Mouse (Mus musculus) kidney, postnatal 4 days (tissue): Measurements from ENCODE around the gene Ercc2.

Experiments used
- DNase-seq, 2 experiments: peaks; one replicate each; pipeline ENCODE4 v3.0.0; 2021; ENCODE audit warnings: mixed read lengths in 2 of 2

The Ercc2 gene

DNA sequence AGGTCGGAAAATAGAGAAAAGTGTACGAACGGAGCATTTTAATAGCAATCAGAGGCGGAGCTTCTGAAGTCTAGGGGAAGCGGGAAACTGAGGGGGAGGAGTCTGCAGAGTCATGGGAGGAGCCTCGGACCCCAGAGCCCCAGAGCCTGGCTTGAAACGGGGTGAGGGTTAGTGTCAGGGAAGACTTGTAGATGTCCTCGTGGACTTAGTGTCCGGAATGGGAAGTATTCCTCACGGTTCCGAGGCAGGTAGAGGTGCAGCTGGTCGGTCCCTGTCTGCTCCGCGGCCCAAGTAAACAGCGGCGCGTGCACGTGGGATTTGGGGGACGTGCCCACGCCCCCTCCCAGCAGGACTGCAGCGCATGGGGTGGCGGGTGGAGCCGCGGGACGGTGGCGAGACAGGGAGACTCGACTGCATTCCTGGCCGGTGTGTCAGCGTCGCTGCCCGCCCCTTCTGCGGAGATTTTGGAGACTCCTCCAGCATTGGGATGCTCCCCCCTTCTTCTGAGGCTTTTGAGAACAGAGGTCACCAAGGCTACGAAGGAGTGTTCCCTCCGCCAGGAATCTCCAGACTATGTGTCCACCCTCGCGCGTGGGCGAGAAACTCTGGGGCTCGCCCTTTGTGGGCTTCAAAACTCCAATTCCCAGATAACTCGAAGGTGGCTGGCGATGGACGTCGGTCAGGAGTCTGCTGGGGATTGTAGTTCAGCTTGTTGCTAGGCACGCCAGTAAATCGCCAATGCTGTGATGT, 21.7 kb upstream of the Ercc2 start:
- DNase-seq, result peak; percentile 77 to 83

DNA sequence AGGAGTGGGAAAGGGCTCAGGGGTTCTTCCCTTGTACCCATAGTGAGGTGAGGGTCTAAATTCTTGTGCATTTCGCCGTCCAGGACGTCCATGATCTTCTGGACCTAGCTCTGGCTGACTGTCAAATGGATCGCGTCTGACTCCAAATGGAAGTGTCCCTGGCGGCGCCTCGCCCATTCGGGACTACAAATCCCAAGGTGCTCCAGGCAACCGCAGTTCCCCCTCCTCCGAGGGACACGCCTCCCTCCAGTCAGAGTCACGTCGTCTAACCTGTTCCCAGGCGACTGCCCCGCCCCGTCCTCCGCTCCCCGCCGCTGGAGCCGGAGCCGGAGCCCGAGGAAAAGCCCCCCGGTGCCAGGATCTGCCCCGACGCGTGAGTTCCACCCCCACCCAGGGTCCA, 20.9 kb upstream of the Ercc2 start:
- DNase-seq, result peak; percentile 91 to 95

DNA sequence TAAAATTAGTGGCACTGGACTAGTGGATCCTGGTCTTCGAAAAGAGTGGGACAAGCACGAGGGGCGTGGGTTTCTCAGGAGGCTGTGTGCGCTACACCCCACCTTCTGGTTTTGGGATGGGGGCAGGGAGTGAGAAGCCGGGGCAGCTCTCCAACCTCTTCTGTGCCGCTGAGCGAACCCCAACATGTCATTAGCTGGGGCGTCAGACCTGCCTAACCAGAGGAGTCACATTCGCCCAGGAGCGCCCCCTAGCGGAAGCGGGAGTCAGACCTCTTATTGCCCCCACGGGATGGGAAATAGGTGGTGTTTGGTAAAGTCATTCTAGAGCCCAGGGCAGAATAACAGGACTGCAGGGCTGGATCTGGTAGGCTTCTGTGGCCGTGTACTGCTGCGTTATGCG, 20.1 kb upstream of the Ercc2 start:
- DNase-seq, result peak; percentile 82 to 84

DNA sequence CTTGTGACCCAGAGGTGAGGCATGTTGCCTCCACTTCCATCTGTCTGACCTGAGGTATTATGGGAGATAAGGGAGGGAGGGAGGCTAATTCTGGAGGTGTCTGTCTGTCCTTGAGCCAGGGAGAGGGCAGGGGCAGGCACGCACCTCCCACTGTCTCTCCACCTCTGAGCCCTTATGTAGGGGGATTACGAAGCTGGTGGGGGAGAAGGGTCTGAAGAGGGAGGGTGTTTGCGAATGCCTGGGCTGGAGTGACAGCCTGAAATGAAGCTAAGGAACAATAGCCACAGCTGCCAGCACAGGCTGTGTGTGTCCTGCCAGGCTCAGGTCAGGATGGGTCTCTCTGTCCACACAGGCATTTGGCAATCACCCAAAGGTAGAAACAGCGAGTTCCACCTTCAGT, 19.5 kb upstream of the Ercc2 start:
- no peak for DNase-seq

DNA sequence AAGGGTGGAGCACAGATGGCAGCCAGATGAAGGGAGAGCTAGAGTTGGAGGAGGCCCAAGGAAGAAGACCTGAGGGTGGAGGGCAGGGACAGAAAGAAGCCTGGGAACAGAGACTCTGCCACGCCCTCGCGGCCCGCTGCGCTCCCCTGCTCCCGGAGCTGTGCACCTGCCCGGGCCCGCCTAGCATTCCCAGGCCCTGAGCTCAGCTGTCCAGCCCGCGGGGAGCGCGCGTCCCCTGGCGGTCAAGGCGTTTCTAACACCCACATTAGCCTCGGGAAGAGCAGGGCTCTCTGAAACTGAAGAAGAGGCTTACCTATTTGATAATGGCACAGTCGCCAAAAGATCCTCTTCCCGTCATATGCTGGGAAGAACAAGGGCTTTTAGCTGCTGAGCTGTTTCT, 17.9 kb upstream of the Ercc2 start:
- DNase-seq, result peak; percentile 86 to 90

DNA sequence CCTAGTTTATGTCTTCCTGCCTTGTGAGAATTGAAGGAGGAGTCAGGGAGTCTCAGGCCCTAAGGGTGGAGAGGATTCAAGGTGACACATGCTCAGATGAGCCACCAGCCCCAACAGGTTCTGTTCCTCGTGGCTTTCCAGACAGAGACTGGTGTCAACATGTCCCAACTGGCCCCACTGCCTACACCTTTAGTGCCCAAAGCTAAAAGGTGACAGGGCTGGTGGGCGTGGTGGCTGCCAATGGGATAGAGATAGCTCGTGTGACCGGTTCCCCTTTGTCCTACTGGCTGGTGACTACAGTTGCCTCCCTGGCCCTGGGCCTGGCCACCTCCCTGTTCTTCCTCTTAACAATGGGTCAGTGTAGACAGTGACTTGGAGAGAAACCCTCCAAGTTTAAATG, 16.4 kb upstream of the Ercc2 start:
- no peak for DNase-seq

DNA sequence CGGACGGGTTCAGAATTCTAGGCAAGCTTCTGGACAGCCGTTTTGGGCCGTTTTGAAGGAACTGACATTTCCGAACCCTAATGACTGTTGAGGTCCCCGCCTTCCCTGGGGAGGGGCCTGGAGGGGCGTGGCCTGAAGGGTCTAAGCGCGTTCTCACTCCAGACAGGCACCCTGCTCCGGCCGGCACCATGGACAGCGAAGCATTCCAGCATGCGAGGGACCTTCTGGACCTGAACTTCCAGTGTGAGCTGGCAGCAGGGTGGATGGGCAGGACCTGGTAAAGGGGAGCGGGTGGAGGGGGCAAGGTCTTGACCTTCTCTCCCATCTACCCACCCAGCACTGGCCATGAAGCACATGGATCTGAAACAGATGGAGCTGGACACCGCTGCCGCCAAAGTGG, 13.4 kb upstream of the Ercc2 start:
- peak; percentile 85 to 90 for DNase-seq

DNA sequence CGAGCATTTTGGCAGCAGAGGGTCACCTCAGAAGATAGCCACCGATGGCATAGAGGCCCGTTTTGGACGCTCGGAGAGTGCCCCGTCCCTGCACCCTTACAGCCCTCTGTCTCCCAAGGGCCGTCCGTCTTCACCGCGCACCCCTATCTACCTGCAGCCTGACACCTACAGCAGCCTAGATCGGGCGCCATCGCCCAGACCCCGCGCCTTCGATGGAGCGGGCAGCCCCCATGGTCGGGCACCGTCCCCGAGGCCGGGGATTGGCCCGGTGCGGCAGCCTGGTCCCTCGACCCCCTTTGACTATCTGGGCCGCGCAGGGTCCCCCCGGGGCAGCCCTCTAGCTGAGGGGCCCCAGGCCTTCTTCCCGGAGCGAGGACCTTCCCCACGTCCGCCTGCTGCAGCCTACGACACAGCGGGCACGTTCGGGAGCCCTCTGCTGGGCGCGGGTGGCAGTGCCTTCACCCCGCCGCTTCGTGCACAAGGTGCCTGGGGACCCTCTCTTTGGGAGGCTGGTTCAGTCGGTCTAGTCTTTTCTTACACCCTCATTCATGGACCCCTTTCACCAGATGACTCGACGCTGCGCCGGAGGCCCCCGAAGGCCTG, 11.9 kb upstream of the Ercc2 start:
- DNase-seq, result peak; percentile 80 to 83

DNA sequence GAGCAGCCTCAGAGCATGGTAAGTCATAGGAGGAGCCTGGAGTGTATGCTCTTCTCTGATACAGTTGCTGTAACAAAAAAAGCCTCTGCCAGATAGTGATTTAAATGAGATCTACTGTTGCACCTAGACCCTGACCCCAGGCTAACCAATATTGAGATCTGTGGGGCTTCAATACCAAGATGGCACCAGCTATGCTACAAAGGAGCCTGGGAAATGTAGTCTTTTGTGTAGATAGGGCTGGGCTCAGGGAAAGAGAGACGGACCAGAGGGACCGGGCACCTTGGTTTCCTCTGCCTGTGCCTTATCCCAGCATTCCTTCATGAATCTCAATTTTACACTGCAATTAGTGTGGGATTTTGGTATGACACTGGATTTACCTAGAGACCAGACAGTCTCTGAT, 8.4 kb upstream of the Ercc2 start:
- no peak for DNase-seq

DNA sequence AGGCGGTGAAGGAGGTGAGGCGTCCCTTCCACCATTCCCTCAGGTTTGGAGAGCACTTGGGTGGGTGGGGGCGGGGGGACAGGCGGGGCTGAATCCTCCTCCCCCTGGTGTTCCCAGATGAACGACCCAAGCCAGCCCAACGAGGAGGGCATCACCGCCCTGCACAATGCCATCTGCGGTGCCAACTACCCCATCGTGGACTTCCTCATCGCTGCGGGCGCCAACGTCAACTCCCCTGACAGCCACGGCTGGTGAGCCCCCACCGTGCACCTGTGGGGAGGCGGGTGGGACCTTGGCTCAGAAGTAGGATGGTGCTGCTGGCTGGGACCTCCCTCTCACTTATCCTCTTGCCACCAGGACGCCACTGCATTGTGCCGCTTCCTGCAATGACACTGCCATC, 6.4 kb upstream of the Ercc2 start:
- no peak for DNase-seq

DNA sequence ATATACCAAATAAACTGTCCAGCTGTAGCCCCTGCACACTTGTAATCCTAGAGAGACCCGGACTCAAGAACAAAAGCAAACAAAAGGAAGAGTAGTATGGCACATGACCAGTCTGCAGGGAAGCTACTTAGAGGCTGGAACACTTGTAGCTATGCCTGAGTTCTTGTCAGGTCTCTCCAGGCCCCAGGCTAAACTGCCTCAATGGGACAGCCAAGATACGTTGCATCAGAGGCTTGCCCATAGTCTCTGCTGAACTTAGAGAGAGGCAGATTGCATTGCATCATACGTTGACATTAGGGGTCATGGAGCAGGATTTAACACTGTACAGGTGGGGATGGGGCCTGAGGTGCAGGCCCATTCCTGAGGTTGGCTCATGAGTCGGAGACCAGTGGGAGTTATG, 5.8 kb upstream of the Ercc2 start:
- DNase-seq, result no peak

DNA sequence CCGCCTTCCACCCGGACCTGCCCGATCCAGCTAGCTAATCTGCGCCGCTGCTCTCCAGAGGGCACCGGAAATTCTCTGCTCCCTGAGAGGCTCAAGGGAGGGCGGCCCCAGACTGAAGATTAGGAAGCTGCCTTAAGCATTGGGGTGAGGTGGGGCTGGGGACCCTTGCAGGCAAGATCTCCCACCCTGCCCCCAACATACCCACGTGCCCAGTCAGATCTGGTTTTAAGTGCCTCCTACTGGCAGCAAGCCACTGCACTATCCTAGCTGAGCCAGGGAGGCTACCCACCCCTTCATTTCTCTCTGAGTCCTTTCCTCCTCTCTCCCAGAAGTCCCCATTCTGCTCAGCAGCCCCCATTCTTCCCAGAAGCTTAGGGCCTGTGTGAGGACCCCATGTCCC, 3.8 kb upstream of the Ercc2 start:
- DNase-seq, result no peak

DNA sequence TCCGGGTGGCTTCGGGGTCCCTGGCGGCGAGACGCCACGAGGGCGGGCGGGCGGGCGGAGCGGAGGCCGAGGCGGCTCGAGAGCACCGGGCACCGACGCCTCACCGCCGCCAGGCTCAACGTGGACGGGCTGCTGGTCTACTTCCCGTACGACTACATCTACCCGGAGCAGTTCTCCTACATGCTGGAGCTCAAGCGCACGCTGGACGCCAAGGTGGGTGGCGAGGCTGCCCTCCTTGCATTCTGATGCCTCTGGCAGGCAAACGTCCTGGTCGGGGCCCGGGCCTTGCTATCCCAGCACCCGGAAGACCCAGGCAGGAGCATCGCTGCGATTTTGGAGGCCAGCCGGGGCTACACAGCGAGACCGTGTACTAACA, 344 bp downstream of the Ercc2 start:
- peak in 1 of 2 experiments; percentile 49 for DNase-seq

DNA sequence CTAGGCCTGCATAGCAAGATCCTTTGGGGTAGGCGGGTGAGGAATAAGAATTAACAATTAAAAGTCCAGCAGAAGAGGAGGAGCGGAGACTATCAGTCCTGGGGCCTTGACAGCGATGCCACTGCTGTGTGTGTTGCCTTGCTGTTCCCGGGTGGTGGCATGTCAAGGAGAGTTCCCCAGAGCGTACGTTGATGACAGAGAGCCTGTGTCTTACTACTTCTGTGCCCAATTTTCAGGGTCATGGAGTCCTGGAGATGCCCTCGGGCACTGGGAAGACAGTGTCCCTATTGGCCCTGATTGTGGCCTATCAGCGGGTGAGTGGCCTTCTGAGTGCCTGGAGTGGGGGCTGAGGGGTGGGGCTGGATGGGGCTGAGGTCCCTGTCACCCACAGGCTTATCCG, 1.9 kb downstream of the Ercc2 start:
- DNase-seq, result no peak

DNA sequence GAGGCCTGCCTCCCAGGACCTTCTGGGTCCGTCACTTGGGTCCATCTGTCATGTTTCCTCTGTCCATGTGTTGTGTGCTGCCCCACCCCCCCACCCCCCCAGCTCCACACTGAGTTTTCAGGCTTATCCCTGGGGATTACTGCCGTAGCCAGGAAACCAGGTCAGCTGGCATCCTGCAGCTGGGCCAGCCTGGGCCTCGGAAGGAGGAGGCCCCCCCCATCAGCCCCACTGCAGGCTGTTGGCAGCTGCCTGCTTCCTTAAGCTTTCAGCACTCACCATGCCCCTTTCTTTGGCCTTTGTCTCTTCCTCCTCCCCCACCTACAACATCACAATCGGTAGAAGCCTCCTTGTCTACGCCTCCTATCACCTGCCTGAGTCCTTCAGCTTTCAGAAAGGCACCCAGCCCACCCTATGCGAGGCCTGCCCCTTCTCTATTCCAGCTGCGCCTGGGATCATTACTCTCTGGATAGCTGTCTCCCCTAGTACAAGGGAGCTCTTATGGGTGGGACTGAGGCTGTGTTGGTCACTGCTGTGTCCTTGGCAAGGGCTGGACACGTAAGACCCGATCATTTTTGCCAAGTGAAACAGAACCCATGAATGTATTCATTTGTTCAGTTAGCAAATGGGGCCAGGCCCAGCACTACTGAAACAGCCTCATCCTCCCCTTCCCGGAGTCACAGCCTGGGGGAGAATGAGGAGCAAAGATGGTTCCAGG, 7.0 kb downstream of the Ercc2 start:
- DNase-seq, result no peak

DNA sequence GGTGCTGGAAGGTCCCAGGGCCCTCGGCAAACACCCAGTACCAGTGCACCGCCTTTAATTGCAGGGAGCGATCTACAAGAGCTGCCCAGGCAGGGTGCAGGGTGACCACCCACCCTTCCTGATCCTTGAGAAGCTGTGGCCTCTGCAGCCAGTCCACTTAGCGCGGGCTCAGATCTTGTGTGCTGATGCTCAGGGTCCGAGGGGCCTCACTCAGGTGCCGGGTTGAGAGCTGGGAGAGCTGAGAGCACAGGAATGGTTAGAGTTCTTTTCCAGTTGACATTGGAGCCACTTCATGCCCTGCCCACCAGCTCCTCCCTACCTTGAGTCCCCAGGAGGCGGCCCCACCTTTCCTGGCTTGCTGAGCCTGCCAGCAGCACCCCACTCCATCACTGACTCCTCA, 12.7 kb downstream of the Ercc2 start:
- no peak for DNase-seq

DNA sequence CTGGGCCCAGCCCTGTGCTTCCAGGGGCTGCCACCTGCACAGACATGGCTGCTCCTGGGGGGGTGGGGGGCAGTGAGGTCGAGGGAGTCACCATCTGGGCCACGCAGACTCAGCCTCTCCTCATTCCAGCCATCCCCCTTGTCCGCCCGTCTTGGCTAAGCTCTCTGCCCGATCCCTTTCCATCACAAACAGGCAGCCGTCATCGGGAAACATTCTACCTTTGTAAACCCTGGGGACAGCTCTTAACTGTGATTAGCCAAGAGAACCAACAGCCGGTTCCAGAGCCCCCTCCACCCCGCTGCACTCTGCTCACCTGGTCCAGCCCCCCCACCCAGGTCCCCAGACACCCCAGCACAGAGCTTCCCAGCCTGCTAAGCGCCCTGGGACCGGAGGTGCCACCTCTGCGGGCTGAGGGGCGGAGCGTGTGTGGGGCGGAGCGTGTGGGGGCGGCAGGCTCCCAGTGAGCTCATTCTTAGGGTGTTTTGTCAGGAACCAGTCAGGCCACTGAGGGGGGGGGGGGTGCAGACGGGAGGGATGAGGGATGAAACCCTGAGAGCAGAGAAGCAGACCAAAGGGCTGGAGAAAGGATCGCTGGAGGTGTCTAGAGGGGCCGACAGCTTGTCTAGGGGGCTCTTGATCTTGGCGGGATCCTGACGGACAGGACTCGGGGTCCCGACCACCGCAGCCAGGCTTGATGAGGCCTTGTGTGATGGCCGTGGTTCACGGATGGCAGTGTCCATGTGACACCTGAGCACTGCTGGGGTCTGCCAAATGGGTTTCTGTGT, 17.9 kb downstream of the Ercc2 start:
- peak; percentile 71 to 82 for DNase-seq

DNA sequence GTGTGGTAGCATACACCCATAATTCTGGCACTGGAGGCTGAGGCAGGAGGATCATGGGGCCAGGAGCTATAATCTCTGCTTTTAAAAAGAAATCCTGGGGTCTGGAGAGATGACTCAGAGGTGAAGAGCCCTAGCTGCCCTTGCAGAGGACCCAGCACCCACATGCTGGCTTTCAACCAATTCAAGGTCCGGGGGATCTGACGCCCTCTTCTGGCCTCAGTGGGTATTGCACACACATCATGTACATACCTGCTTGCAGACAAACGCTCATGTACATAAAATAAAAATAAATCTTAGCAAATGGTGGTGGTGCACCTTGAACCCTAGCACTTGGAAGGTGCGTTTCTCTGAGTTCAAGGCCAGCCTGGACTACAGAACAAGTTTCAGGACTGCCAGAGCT, 19.1 kb downstream of the Ercc2 start:
- DNase-seq, result no peak

DNA sequence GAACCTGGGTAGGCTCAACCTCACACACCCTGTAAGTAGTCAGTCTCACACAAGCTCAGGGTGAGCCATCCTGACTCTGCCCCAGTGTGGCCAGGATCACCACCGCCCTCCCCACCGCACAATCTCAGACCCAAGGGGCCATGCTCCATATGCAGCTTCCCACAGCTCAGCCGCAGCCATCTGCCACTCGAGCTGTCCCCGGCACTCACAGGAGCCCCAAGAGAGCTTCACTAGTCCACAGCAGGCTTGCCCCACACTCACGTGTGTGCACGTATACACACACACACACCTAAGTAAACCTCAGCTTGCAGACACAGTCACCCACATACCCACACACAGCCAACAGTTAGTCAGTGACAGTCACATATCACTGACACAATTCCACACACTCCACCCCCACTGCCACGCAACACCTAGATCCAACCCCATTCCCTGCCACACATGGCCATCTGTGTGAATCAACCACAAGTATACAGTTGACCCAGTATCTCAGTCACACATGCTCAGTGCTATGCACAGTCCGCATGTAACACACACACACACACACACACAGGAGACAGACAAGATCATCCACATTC, 20.8 kb downstream of the Ercc2 start:
- no peak for DNase-seq

DNA sequence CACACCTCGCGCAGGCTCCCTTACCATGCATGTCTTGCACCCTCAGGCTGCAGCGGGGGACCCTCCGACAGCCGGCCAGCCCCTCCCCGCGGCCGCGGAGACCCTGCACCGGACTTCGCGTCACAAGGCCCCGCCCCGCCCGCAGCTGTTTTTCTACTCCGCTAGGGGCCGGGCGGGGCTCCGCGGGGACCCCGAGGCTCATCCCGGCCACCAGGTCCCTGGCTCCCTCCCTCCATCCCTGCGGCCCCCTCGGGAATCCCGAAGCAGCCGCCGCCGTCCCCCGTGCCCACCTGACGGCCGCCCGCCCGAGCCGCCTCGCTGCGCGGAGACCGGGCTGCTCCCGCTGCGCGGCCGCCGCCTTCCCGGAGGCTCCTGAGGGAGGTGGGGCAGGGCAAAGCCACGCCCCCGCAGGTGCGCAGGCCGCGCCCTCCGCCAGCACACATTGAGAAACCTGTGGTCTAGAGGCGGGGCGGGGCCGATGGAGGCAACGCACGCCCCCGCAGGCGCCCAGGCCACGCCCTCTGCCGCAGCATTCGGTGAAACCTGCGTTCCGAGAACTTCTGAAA, 22.0 kb downstream of the Ercc2 start, which contains the start of gene Klc3:
Klc3 (minus strand) TSS at position 374 of the 566 bp plus-strand sequence.
- peak; percentile 77 to 88 for DNase-seq

DNA sequence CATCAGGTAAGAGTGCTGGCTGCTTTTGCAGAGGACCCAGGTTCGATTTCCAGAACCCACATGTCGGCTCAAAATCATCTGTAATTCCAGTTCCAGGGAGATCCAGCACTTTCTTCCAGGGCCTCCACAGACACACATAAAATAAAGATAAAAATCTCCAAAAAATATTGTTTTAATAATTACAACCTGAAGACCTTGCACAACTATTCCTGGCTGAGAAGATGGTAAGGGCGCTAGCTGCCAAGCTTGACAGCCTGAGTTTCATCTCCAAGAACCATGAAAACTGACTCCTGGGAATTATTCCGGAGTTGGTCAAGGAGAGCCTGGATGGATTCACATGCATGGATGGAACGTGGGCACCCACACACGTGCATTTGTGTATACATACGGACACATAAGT, 22.7 kb downstream of the Ercc2 start, which contains the start of gene Ckm:
Ckm (plus strand) TSS at position 301 of the 400 bp plus-strand sequence.
- no peak for DNase-seq

DNA sequence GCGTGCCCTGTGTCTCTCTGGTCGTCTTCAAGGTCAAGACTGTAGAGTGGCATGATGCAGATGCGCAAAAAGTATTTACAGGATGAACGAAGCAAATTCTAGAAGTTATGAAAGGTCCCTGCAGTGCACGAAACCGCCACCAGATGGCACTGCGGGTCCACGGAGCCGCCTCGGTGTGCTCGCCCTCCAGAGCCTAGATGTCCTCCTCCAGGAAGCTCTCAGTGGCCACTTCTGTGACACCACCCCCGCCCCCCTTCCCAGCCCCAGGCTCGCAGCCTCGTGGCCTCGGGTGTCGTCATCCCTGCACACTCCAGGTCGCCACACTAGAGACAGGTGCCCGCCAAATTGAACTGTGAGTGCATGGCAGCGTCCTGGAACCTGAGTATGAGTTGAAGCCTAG, 23.6 kb downstream of the Ercc2 start:
- DNase-seq, result peak; percentile 89 to 91
